Mouse (Mus musculus): ENCODE results near the gene Hopx. TPM values are rescaled to one million over a fixed set of nuclear protein-coding genes. Genes with fewer than 3 reads are reported as not detected.

Gene Hopx
- polyA plus RNA-seq, 1 experiment from 2014 or later, result 16.7 TPM

DNA sequence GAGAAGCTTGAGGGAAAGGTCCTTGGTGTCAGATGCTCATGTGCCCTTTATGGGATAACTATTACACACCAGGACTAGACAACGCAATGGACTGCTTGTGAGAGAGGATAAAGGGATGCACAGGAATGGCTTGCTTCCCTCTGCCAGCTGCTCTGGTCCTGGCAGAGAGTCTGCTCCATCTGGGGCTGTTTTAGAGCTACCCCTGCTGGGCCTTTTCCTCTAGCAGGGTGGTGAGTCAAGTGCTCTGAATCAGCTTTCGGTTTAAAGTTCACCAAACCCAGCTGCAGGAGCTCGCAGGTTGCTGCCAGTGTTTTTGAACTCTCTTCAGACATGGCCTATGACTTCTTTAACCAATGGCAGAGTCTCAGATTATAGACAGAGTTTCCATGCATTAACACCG, 39.0 kb downstream of the Hopx start:
- peaks cover 20% of the 10 kb centered on the region for H3K4me1 ChIP-seq (ENCODE audit: control insufficient read depth, insufficient read depth, low read length)
- H3K36me3 ChIP-seq (ENCODE audit: control insufficient read depth, insufficient read depth), result no peaks in the 10 kb centered on the region
- H3K9ac ChIP-seq (ENCODE audit: low read length), result no peak overlapping the region
- no peaks in the 10 kb centered on the region for H3K9me3 ChIP-seq (replicated peaks; ENCODE audit: control insufficient read depth, low read length)
- H3K4me2 ChIP-seq (ENCODE audit: low read depth, low read length), result no peak overlapping the region
- no peaks in the 10 kb centered on the region for H3K27me3 ChIP-seq (ENCODE audit: control insufficient read depth, insufficient read depth, low read length)
- no peak for ATAC-seq (replicated peaks; ENCODE audit: extremely low read depth, insufficient read depth, low FRiP score)
- no peak overlapping the region for H3K27ac ChIP-seq (ENCODE audit: low read length)
- 86% methylated on average over 4 of the region's 4 CpGs for WGBS
- no peak overlapping the region for H3K4me3 ChIP-seq (ENCODE audit: low read length)

DNA sequence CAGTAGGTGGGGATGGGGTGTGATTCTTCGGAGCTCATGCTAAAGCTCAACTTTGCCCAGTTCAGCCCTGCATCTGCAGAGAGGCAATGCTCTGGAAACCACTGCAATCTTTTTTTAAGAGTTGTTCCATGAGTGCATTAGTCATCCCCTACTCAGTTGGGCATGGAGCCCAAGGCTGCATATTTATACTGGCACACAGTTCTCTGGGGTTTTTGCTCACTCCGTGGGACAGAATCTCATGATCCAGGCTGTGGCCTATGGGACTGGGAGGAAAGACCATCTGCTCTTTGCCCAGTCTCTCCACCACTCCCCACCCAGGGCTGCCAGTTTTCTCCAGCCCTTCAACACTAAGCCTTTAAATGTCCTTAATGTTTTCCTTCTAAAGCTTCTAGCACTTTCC, 40.0 kb downstream of the Hopx start:
- H3K27ac ChIP-seq (ENCODE audit: low read length), result peak overlapping the region; percentile 63
- no peaks in the 10 kb centered on the region for H3K36me3 ChIP-seq (ENCODE audit: control insufficient read depth, insufficient read depth)
- peak; percentile 79 for ATAC-seq (replicated peaks; ENCODE audit: extremely low read depth, insufficient read depth, low FRiP score)
- peaks cover 20% of the 10 kb centered on the region for H3K4me1 ChIP-seq (ENCODE audit: control insufficient read depth, insufficient read depth, low read length)
- H3K4me2 ChIP-seq (ENCODE audit: low read depth, low read length), result no peak overlapping the region
- 34% methylated on average over 2 of the region's 2 CpGs for WGBS
- H3K4me3 ChIP-seq (ENCODE audit: low read length), result no peak overlapping the region
- H3K27me3 ChIP-seq (ENCODE audit: control insufficient read depth, insufficient read depth, low read length), result no peaks in the 10 kb centered on the region
- no peak overlapping the region for H3K9ac ChIP-seq (ENCODE audit: low read length)
- H3K9me3 ChIP-seq (replicated peaks; ENCODE audit: control insufficient read depth, low read length), result no peaks in the 10 kb centered on the region

DNA sequence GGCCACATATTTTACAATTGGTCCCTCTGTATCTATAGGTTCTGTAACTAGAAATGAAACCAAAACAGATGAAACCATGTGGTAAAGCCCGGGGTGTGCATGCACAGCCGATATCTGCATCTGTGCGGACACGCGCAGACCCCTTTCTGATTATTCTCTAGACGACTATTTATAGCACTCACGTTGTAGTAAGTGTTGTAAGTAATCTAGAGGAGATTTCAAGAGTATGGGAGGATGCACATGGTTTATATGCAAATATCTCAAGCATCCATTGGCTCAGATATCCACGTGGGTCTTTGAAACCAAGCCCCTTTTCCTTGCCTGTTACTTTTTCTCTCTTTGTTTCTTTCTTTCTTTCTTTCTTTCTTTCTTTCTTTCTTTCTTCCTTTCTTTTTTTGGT, 41.1 kb downstream of the Hopx start:
- Histone ChIP-seq H3K27ac (ENCODE audit: low read length) (no peak overlapping the region), H3K4me1 (ENCODE audit: control insufficient read depth, insufficient read depth, low read length) (peaks cover 20% of the 10 kb centered on the region), H3K36me3 (ENCODE audit: control insufficient read depth, insufficient read depth) (no peaks in the 10 kb centered on the region), H3K4me2 (ENCODE audit: low read depth, low read length) (0 out of 2 replicates have a peak overlapping the region, but pooled peaks have one; percentile 26), H3K4me3 (ENCODE audit: low read length) (no peak overlapping the region), H3K9ac (ENCODE audit: low read length) (no peak overlapping the region), H3K9me3 (replicated peaks; ENCODE audit: control insufficient read depth, low read length) (no peaks in the 10 kb centered on the region), H3K27me3 (ENCODE audit: control insufficient read depth, insufficient read depth, low read length) (no peaks in the 10 kb centered on the region)
- ATAC-seq (replicated peaks; ENCODE audit: extremely low read depth, insufficient read depth, low FRiP score), result no peak
- WGBS, result 43% methylated on average over 8 of the region's 8 CpGs

DNA sequence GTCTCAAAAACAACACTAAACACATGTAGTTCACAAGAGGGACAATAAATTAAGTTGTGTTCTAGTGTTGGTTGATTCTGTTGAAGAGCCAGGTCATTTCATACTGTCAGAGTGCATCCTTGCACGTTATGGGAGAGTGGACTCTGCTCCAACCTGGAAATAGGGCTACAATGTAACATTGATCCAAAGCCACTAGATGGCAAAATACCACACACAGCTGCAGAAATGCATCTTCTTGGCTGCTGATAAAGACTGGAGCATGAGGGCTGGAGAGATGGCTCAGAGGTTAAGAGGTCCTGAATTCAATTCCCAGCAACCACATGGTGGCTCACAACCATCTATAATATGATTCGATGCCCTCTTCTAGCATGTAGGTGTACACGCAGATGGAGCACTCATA, 43.3 kb downstream of the Hopx start:
- ATAC-seq (replicated peaks; ENCODE audit: extremely low read depth, insufficient read depth, low FRiP score), result no peak
- Histone ChIP-seq H3K4me2 (ENCODE audit: low read depth, low read length) (no peak overlapping the region), H3K36me3 (ENCODE audit: control insufficient read depth, insufficient read depth) (no peaks in the 10 kb centered on the region), H3K27me3 (ENCODE audit: control insufficient read depth, insufficient read depth, low read length) (no peaks in the 10 kb centered on the region), H3K9ac (ENCODE audit: low read length) (no peak overlapping the region), H3K27ac (ENCODE audit: low read length) (no peak overlapping the region), H3K9me3 (replicated peaks; ENCODE audit: control insufficient read depth, low read length) (no peaks in the 10 kb centered on the region), H3K4me3 (ENCODE audit: low read length) (no peak overlapping the region), H3K4me1 (ENCODE audit: control insufficient read depth, insufficient read depth, low read length) (peaks cover 28% of the 10 kb centered on the region)
- WGBS, result 75% methylated on average over 3 of the region's 3 CpGs

DNA sequence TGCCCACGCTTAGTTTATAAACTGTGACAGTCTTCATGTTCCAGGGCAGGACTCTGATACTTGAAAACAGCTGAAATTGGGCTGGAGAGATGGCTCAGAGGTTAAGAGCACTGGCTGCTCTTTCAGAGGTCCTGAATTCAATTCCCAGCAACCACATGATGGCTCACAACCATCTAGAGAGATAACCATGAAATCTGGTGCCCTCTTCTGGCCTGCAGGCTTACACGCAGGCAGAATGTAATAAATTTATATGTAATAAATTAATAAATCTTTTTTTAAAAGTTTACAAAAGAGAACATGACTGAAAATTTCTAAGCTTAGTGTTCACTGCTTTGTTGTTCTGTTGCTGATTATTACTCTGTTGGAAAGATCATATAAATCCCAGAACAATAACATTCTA, 43.9 kb downstream of the Hopx start:
- H3K36me3 ChIP-seq (ENCODE audit: control insufficient read depth, insufficient read depth), result no peaks in the 10 kb centered on the region
- H3K4me2 ChIP-seq (ENCODE audit: low read depth, low read length), result no peak overlapping the region
- no peaks in the 10 kb centered on the region for H3K9me3 ChIP-seq (replicated peaks; ENCODE audit: control insufficient read depth, low read length)
- no peak overlapping the region for H3K9ac ChIP-seq (ENCODE audit: low read length)
- no peak overlapping the region for H3K27ac ChIP-seq (ENCODE audit: low read length)
- H3K4me3 ChIP-seq (ENCODE audit: low read length), result no peak overlapping the region
- H3K4me1 ChIP-seq (ENCODE audit: control insufficient read depth, insufficient read depth, low read length), result peaks cover 28% of the 10 kb centered on the region
- WGBS, result 83% methylated on average over 2 of the region's 2 CpGs
- no peak for ATAC-seq (replicated peaks; ENCODE audit: extremely low read depth, insufficient read depth, low FRiP score)
- no peaks in the 10 kb centered on the region for H3K27me3 ChIP-seq (ENCODE audit: control insufficient read depth, insufficient read depth, low read length)

DNA sequence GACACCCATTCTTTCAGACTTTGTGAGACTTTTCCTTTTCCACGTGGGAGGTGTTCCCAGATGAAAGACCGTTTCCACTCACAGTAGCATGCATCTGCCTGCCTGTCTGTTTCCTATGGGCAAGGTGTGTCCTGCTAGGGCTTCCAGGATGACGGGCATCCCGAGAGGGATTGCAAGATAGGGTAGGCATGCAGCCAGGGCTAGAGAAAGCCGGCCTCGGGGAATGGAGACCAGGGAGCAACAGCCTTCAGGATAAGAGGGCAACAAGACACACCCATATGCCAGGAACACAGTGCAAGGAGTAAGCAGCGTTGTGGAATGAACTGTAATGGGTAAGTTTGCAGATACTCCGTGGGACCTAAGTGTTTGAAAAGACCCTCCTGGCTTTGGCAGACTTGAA, 47.6 kb downstream of the Hopx start:
- no peak for ATAC-seq (replicated peaks; ENCODE audit: extremely low read depth, insufficient read depth, low FRiP score)
- H3K4me3 ChIP-seq (ENCODE audit: low read length), result no peak overlapping the region
- H3K4me1 ChIP-seq (ENCODE audit: control insufficient read depth, insufficient read depth, low read length), result peaks cover 8% of the 10 kb centered on the region
- H3K9me3 ChIP-seq (replicated peaks; ENCODE audit: control insufficient read depth, low read length), result no peaks in the 10 kb centered on the region
- no peak overlapping the region for H3K9ac ChIP-seq (ENCODE audit: low read length)
- no peaks in the 10 kb centered on the region for H3K36me3 ChIP-seq (ENCODE audit: control insufficient read depth, insufficient read depth)
- H3K27ac ChIP-seq (ENCODE audit: low read length), result no peak overlapping the region
- no peaks in the 10 kb centered on the region for H3K27me3 ChIP-seq (ENCODE audit: control insufficient read depth, insufficient read depth, low read length)
- WGBS, result 37% methylated on average over 8 of the region's 8 CpGs
- H3K4me2 ChIP-seq (ENCODE audit: low read depth, low read length), result no peak overlapping the region

DNA sequence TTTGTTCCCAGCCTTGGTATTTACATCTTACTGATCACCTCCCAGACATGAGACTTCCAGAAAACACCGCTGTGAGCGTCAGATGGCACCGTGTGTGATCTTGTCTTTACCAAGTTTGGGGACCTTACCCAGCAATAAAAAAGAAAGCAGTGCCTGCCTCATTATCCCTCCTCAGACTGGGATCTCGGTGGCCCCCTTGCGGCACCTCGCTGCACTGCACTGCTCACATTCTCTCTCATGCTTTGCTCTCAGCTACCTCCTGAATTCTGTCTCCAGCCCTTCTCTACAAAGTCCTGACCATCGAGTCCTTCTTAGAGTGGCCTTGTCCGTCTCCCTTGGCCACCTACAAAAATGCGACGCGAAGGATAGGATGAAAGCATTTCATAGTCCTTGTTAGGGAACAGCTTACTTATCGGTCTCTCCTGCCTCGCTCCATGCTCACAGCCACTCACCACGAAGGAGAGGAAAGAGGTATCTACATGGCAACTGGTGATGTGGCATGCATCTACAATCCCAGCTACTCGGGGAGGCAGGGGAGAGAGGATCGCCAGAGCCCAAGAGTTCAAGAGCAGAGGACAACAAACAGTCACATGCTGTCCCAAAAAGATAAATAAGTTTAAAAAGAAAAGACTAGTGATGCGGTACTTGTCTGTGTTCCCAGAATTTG, 53.4 kb downstream of the Hopx start:
- ATAC-seq (replicated peaks; ENCODE audit: extremely low read depth, insufficient read depth, low FRiP score), result no peak
- WGBS, result 27% methylated on average over 17 of the region's 17 CpGs
- H3K4me2 ChIP-seq (ENCODE audit: low read depth, low read length), result peak overlapping the region; percentile 34

DNA sequence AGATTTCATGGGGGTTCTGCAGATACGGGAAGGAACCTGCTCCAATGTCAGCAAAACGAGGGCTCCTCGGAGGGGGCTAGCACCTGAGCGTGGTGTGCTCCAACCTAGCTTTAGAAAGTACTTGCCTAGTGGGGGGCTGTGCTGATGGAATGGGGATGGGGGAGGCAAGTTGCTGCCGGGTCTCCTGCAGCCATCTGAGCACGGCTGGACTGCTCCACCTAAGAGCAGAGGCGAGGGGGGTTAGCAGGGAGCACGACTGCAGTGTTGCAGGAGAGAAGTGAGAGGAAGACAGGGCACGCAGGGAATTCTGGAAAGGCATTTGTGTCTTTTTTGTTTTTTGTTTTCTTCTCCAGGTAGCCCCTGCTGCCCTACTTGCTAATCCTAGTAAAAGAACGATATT, 54.6 kb downstream of the Hopx start:
- no peaks in the 10 kb centered on the region for H3K27me3 ChIP-seq (ENCODE audit: control insufficient read depth, insufficient read depth, low read length)
- H3K4me3 ChIP-seq (ENCODE audit: low read length), result no peak overlapping the region
- no peaks in the 10 kb centered on the region for H3K36me3 ChIP-seq (ENCODE audit: control insufficient read depth, insufficient read depth)
- H3K9ac ChIP-seq (ENCODE audit: low read length), result no peak overlapping the region
- H3K4me1 ChIP-seq (ENCODE audit: control insufficient read depth, insufficient read depth, low read length), result no peaks in the 10 kb centered on the region
- WGBS, result 40% methylated on average over 10 of the region's 10 CpGs
- no peak for ATAC-seq (replicated peaks; ENCODE audit: extremely low read depth, insufficient read depth, low FRiP score)
- H3K4me2 ChIP-seq (ENCODE audit: low read depth, low read length), result no peak overlapping the region
- H3K9me3 ChIP-seq (replicated peaks; ENCODE audit: control insufficient read depth, low read length), result no peaks in the 10 kb centered on the region
- no peak overlapping the region for H3K27ac ChIP-seq (ENCODE audit: low read length)

More for the DNA sequence above, 53.4 kb downstream of the Hopx start:
- H3K36me3 ChIP-seq (ENCODE audit: control insufficient read depth, insufficient read depth), result no peaks in the 10 kb centered on the region
- H3K27ac ChIP-seq (ENCODE audit: low read length), result no peak overlapping the region
- peak overlapping the region; percentile 9; the same call in 1 of the 2 replicates for H3K4me3 ChIP-seq (ENCODE audit: low read length)
- H3K27me3 ChIP-seq (ENCODE audit: control insufficient read depth, insufficient read depth, low read length), result no peaks in the 10 kb centered on the region
- H3K4me1 ChIP-seq (ENCODE audit: control insufficient read depth, insufficient read depth, low read length), result no peaks in the 10 kb centered on the region
- no peak overlapping the region for H3K9ac ChIP-seq (ENCODE audit: low read length)
- no peaks in the 10 kb centered on the region for H3K9me3 ChIP-seq (replicated peaks; ENCODE audit: control insufficient read depth, low read length)

DNA sequence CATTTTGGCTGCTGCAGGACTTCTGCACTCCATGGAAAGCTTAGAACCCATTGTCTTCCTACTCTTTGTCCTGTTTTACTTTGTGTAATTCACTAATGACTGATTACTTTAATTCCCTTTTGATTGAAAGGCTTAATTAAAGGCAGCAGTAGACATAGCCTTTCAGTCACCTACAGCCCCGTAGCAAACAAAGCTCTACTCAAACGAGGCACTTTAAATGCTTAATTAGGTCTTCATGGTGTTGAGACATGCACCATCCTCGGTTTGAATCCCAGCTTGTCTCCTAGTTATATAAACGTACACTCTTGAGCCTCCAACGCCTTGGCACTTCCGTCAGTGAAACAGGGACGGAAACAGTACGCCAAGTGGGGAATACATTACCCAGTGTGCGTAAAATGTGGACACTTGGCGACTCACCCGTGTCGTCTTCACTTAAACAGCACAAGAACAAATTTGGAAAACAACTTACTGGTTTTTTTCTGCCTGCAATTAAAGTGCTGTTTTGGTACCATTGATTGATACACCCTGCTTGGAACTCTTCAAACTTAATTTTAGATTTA, 58.0 kb downstream of the Hopx start:
- H3K27me3 ChIP-seq (ENCODE audit: control insufficient read depth, insufficient read depth, low read length), result no peaks in the 10 kb centered on the region
- no peaks in the 10 kb centered on the region for H3K4me1 ChIP-seq (ENCODE audit: control insufficient read depth, insufficient read depth, low read length)
- no peak overlapping the region for H3K4me3 ChIP-seq (ENCODE audit: low read length)
- H3K9me3 ChIP-seq (replicated peaks; ENCODE audit: control insufficient read depth, low read length), result peaks cover 5% of the 10 kb centered on the region
- no peak overlapping the region for H3K4me2 ChIP-seq (ENCODE audit: low read depth, low read length)
- no peaks in the 10 kb centered on the region for H3K36me3 ChIP-seq (ENCODE audit: control insufficient read depth, insufficient read depth)
- H3K9ac ChIP-seq (ENCODE audit: low read length), result no peak overlapping the region
- no peak for ATAC-seq (replicated peaks; ENCODE audit: extremely low read depth, insufficient read depth, low FRiP score)
- no peak overlapping the region for H3K27ac ChIP-seq (ENCODE audit: low read length)
- 78% methylated on average over 12 of the region's 12 CpGs for WGBS

Data from heart, embryonic 16.5 days (tissue).